Mouse (Mus musculus) lung, postnatal 0 days (tissue): Measurements from ENCODE around the gene Elmod3. TPM values are rescaled to one million over a fixed set of nuclear protein-coding genes. Genes with fewer than 3 reads are reported as not detected.

Source experiments
- ATAC-seq: fragments of 200-750 bp; cut with Nextera tagmentation; 2 replicates; pipeline ENCODE4 v1.8.0; 2017; ENCODE audit warnings: moderate library complexity
- DNase-seq: peaks from one replicate; pipeline ENCODE4 v3.0.0-alpha.2; 2016; ENCODE audit warnings: low spot score
- H3K27ac ChIP-seq: fragments of 300-500 bp; sonication (generic); 2 replicates; pipeline ENCODE4 v1.5.1; 2014; ENCODE audit warnings: antibody characterized with exemption, mild to moderate bottlenecking, low read length, mixed read lengths
- H3K27me3 ChIP-seq: fragments of 300-500 bp; sonication (generic); replicated peaks from 2 replicates; pipeline ENCODE4 v1.6.1; 2014; ENCODE audit warnings: low read length, mixed read lengths; ENCODE audit not compliant: insufficient read depth
- H3K36me3 ChIP-seq: fragments of 300-500 bp; sonication (generic); 2 replicates; pipeline ENCODE4 v1.6.1; 2014; ENCODE audit warnings: low read length, mixed read lengths; ENCODE audit not compliant: insufficient read depth
- H3K4me1 ChIP-seq: fragments of 300-500 bp; sonication (generic); 2 replicates; pipeline ENCODE4 v1.6.1; 2014; ENCODE audit warnings: antibody characterized with exemption, low read depth, low read length, mixed read lengths; ENCODE audit not compliant: insufficient read depth
- H3K4me2 ChIP-seq: fragments of 300-500 bp; sonication (generic); replicated peaks from 2 replicates; pipeline ENCODE4 v1.6.1; 2014; ENCODE audit warnings: low read depth, mild to moderate bottlenecking, low read length, moderate library complexity, mixed read lengths
- H3K4me3 ChIP-seq: fragments of 300-500 bp; sonication (generic); 2 replicates; pipeline ENCODE4 v1.5.1; 2014; ENCODE audit warnings: low read depth, low read length
- H3K9ac ChIP-seq: fragments of 300-500 bp; sonication (generic); replicated peaks from 2 replicates; pipeline ENCODE4 v1.6.1; 2014; ENCODE audit warnings: low read depth, mild to moderate bottlenecking
- H3K9me3 ChIP-seq: fragments of 300-500 bp; sonication (generic); 2 replicates; pipeline ENCODE4 v1.6.1; 2016; ENCODE audit warnings: low read length, mixed read lengths
- CTCF ChIP-seq: IDR thresholded peaks from 2 replicates; pipeline ENCODE4 v1.5.1; 2016; ENCODE audit warnings: antibody characterized with exemption, mild to moderate bottlenecking
- EP300 ChIP-seq: IDR thresholded peaks from 2 replicates; pipeline ENCODE4 v1.6.1; 2016; ENCODE audit warnings: antibody characterized with exemption, mild to moderate bottlenecking, control low read depth
- WGBS: fragments of 180-500 bp; shearing (Covaris S2); extraction: QIAGEN DNeasy Blood & Tissue Kit; methylation state at CpG from one replicate; pipeline ENCODE4 v1.1.7; 2014; 5-methylcytosine and 5-hydroxymethylcytosine counted together
- polyA plus RNA-seq: library from polyadenylated mRNA; unstranded; fragments of >200 nt; fragmentation: Nextera tagmentation; extraction: Ambion mirVana; gene quantifications from 2 replicates; pipeline ENCODE4 v1.2.1, GENCODE M21; 2015

Gene Elmod3
- polyA plus RNA-seq, 1 experiment from 2014 or later: 19.7 TPM

DNA sequence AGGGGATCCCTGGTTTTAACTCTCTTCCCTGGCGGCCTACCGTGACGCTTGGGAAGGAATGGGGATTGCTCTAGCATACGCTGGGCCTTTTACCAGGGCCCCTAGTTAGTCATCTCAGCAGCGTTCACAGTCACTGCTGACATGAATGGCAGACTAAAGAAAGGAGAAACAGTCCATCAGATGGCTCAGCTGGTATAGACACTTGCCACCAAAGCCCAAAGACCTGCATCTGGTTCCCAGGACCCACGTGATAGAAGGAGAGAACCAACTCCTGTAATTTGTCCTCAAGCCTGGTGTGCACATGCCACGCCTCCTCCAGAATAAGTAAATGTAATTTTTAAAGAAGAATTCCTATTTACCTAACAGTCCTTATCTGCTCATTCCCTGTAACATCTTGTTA, 52.8 kb downstream of the Elmod3 start:
- H3K4me3 ChIP-seq: no peak overlapping the region
- H3K9ac ChIP-seq: no peak overlapping the region
- no peaks in the 10 kb centered on the region for H3K4me1 ChIP-seq
- no peak for ATAC-seq
- no peaks in the 10 kb centered on the region for H3K9me3 ChIP-seq
- no peak overlapping the region for H3K27ac ChIP-seq
- WGBS: 70% methylated on average over 7 of the region's 7 CpGs
- H3K27me3 ChIP-seq: no peaks in the 10 kb centered on the region
- no peak for TF ChIP-seq EP300
- no peak for TF ChIP-seq CTCF
- no peak overlapping the region for H3K4me2 ChIP-seq
- no peak for DNase-seq
- H3K36me3 ChIP-seq: no peaks in the 10 kb centered on the region

DNA sequence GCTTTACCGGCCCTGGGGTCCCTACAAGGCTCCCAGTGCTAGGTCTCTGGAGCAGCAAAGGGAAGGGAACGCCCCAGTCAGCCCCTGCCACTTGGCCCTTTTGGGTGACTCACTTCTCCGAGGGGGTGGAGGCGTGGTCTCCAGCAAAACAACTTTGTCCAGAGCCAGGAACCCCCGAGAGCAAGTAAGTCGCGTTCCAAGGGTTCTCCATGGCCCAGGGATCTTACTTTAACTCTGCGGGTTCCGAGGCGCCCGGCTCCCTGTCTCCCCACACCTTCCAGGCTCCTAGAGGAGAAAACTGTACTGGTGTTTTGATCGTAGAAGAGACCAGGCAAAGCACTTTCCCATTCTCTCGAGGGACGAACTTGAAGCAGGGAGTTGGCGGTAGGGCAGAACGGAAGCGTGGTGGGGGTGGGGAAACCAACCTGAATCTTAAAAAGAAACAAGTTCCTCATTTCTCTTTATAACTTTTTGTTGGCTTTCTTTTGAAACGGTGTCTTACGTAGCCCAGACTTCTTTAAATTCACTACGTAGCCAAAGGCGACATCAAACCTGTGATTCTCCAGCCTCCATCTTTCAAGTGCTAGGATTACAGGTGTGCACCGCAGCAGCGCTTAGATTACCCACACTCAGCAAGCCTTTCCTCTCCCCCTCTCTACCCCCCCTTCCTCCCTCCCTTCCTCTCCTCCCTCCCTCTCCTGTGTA, 53.8 kb downstream of the Elmod3 start, which contains the start of gene Capg:
Capg (plus strand) TSS at position 109 of the 705 bp plus-strand sequence.
- no peaks in the 10 kb centered on the region for H3K9me3 ChIP-seq
- H3K27ac ChIP-seq: peak within 1 kb of the TSS; percentile 92
- peak within 1 kb of the TSS; percentile 54 for H3K4me3 ChIP-seq
- DNase-seq (peak; percentile 94), ATAC-seq (peak; percentile 85)
- 5% methylated on average over 23 of the region's 23 CpGs for WGBS
- no peaks in the 10 kb centered on the region for H3K27me3 ChIP-seq
- peak within 1 kb of the TSS; percentile 60 for H3K4me2 ChIP-seq
- peak within 1 kb of the TSS; percentile 71 for H3K9ac ChIP-seq
- TF ChIP-seq CTCF (no peak), EP300 (peak; percentile 26; the same call in 1 of the 2 replicates)
- H3K36me3 ChIP-seq: no peaks in the 10 kb centered on the region
- H3K4me1 ChIP-seq: no peaks in the 10 kb centered on the region

DNA sequence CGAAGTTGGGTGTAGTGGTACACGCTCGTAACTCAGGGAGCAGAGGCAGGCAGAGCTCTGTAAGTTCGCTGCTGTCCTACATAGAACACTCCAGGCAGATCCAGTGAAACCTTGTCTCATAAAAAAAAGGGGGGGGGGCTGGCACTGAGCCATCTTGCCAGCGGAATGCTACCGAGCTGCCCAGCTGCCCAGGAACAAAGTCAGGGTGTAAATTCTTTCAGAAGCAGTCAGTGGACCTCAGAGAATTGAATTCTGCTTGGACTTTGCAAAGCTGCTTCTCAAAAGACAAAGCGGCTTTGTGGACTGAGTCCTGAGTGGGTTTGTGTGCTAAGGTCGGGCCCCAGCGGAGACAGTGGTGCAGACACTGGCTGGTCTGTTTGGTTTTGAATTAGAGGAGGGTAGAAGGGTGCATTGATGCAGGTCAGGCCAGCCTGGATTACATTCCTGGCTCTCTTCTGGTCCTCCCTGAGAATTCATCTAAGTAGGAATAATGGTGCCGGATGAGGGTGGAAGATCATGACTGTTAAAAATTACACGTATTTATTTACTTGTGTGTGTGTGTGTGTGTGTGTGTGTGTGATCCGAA, 54.9 kb downstream of the Elmod3 start:
- no peak for DNase-seq
- Histone ChIP-seq H3K9me3 (no peaks in the 10 kb centered on the region), H3K4me2 (no peak overlapping the region), H3K4me1 (peaks cover under 1% of the 10 kb centered on the region; the same call in 1 of the 2 replicates), H3K27me3 (no peaks in the 10 kb centered on the region), H3K27ac (peak overlapping the region; percentile 92; the same call in 1 of the 2 replicates), H3K9ac (no peak overlapping the region), H3K4me3 (no peak overlapping the region), H3K36me3 (no peaks in the 10 kb centered on the region)
- no peak for ATAC-seq
- no peak for TF ChIP-seq EP300
- no peak for TF ChIP-seq CTCF
- 57% methylated on average over 12 of the region's 12 CpGs for WGBS

DNA sequence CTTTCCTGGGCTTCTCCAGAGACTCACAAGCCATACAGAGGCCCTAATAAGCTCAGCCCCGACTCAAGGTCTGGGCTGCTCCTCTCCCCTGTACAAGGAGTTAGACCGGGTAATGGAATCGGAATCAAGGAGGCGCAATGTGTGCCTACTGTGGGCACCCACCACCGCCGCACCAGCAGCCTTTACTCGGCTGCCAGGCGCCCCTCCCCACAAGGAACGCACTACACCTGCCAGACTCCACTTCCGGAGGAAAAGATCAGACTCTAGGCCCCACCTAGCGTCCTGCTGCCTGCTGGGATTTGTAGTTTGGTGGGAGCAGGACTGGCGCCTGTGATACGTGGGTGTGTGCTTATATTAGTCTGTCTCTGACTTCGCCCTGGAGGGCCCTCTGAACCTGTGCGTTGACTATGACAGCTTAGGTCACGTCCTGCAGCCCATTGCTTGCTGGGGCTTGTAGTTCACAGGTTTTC, 59.6 kb downstream of the Elmod3 start:
- ATAC-seq (peak; percentile 99), DNase-seq (peak; percentile 97)
- 4% methylated on average over 16 of the region's 16 CpGs for WGBS
- no peaks in the 10 kb centered on the region for H3K9me3 ChIP-seq
- peak overlapping the region; percentile 44 for H3K9ac ChIP-seq
- peak overlapping the region; percentile 44 for H3K4me3 ChIP-seq
- H3K27ac ChIP-seq: peak overlapping the region; percentile 73
- H3K4me1 ChIP-seq: peaks cover 2% of the 10 kb centered on the region; the same call in 1 of the 2 replicates
- H3K27me3 ChIP-seq: no peaks in the 10 kb centered on the region
- no peaks in the 10 kb centered on the region for H3K36me3 ChIP-seq
- peak; percentile 41 for TF ChIP-seq CTCF
- TF ChIP-seq EP300: no peak
- peak overlapping the region; percentile 75 for H3K4me2 ChIP-seq

DNA sequence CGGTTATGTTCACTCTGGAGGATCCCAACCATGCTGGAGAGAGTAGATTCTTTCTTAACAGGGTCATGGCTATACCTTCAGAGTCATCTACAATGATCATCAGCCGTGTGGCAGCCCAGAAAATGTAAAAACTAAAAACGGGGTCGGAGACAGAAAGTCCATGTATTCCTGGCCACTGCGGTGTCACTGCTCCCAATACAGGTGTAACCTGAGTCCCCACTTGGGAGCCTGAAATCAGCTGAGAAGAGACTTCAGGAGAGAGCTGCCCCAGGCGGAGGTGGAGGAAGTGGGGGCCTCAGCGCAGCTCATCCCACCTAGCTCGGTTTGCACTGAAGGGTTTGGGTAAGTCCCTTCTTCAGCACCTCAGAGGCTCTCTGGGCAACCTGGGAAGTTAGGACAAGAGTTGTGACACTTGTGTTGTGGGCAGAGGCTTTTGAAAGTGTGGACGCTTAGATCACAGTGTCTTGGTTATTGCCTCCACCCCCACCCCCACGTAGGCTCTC, 60.2 kb downstream of the Elmod3 start:
- peak overlapping the region; percentile 73 for H3K27ac ChIP-seq
- no peaks in the 10 kb centered on the region for H3K9me3 ChIP-seq
- peak overlapping the region; percentile 44 for H3K9ac ChIP-seq
- peak overlapping the region; percentile 44 for H3K4me3 ChIP-seq
- peak overlapping the region; percentile 75 for H3K4me2 ChIP-seq
- peaks cover 2% of the 10 kb centered on the region; the same call in 1 of the 2 replicates for H3K4me1 ChIP-seq
- WGBS: 49% methylated on average over 10 of the region's 10 CpGs
- no peaks in the 10 kb centered on the region for H3K36me3 ChIP-seq
- ATAC-seq (peak; percentile 4; the same call in 1 of the 2 replicates), DNase-seq (no peak)
- TF ChIP-seq CTCF: no peak
- no peak for TF ChIP-seq EP300
- no peaks in the 10 kb centered on the region for H3K27me3 ChIP-seq

DNA sequence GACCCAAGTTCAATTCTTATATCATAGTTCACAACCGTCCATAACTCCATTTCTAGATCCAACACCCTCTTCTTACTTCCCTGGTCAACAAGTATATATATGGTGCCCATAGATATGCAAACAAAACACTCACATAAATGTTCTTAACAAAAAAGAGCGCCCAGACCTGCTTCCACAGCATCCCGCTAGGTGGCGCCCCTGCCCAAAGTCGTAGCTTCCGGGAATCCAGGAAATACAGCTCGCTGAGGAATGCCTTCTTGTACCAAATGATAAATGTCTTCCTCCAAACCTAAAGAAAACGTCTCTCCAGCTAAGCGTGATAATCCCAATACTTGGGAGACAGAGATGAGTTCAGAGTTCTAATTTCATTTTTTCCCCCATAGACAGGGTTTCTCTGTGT, 63.0 kb downstream of the Elmod3 start:
- no peaks in the 10 kb centered on the region for H3K27me3 ChIP-seq
- ATAC-seq: no peak
- 7% methylated on average over 9 of the region's 9 CpGs for WGBS
- no peaks in the 10 kb centered on the region for H3K36me3 ChIP-seq
- no peak overlapping the region for H3K9ac ChIP-seq
- DNase-seq: peak; percentile 90
- H3K27ac ChIP-seq: no peak overlapping the region
- H3K4me2 ChIP-seq: no peak overlapping the region
- H3K4me1 ChIP-seq: peaks cover 2% of the 10 kb centered on the region; the same call in 1 of the 2 replicates
- H3K4me3 ChIP-seq: no peak overlapping the region
- H3K9me3 ChIP-seq: no peaks in the 10 kb centered on the region
- peak; percentile 94 for TF ChIP-seq CTCF
- peak; percentile 40; the same call in 1 of the 2 replicates for TF ChIP-seq EP300
